Comparison of ENCODE assay signal across 10 mouse cellular contexts in the genomic region with DNA sequence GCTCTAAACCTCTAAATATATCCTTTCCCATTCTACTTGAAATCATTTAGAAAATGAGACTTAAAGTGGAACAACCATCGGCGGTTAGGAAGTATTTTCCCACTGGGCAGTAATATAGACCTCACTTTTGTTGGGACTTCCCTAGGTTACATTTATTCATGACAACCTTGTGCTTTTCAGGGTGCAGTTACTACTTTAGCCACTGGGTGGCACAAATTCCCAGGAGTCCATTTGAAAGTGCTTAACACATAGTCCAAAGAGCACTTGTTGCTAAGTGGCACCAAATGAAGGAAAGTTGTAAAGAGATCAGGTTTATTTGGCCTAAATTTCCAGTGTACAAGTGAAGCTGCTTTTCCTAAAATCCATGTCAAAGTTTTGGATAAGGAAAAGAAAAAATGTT. TPM values are rescaled to one million over a fixed set of nuclear protein-coding genes. Genes with fewer than 3 reads are reported as not detected.
DNase-seq lines count a peak whose midpoint lies in the region; ATAC-seq and TF ChIP-seq lines count a peak whose summit lies in the region.
"Had no signal": no experiment of that assay in that cellular context is flagged by ENCODE, and none has a peak within 500 bp of the region (broad histone marks: within the 10 kb centered on the region; RNA-seq: fewer than 3 reads in every experiment).

No protein-coding gene starts in this region.

- no peaks in the 10 kb centered on the region for H3K4me1 ChIP-seq in cerebellum, adult 2 months (ENCODE audit: control insufficient read depth, insufficient read depth, low read length)
- H3K4me1 ChIP-seq in liver, embryonic 14.5 days (replicated peaks; ENCODE audit: control insufficient read depth in 2 of 2, insufficient read depth in 2 of 2, low read length in 1 of 2): no peaks in the 10 kb centered on the region; a peak in 2 of 4 replicates

- no peaks in the 10 kb centered on the region for H3K27me3 ChIP-seq in cerebellum, adult 2 months (ENCODE audit: control insufficient read depth, insufficient read depth, low read length)
- H3K27me3 ChIP-seq in liver, embryonic 14.5 days (ENCODE audit: control insufficient read depth, insufficient read depth, low read length): no peaks in the 10 kb centered on the region

- no peak for TF ChIP-seq POLR2A in cerebellum, adult 2 months (IDR thresholded peaks at IDR 0.05; ENCODE audit: borderline replicate concordance, insufficient read depth, low read length)

- H3K36me3 ChIP-seq in liver, embryonic 14.5 days (replicated peaks; ENCODE audit: control insufficient read depth, insufficient read depth, low read depth): no peaks in the 10 kb centered on the region

- H3K4me3 ChIP-seq in cerebellum, adult 2 months (replicated peaks; ENCODE audit: insufficient read depth, low read depth, low read length): no peak overlapping the region
- H3K4me3 ChIP-seq in liver, embryonic 14.5 days (ENCODE audit: insufficient read depth in 1 of 2, low read depth in 2 of 2, low read length in 2 of 2): no peak overlapping the region

- peak; percentile 35; the same call in 1 of the 2 replicates for TF ChIP-seq CTCF in cerebellum, adult 2 months (IDR thresholded peaks at IDR 0.05; ENCODE audit: borderline replicate concordance, insufficient read depth, low read depth, low read length)
- TF ChIP-seq CTCF in liver, embryonic 14.5 days (IDR thresholded peaks at IDR 0.05; ENCODE audit: low read depth): peak; percentile 74

- H3K9me3 ChIP-seq in liver, embryonic 14.5 days (ENCODE audit: control insufficient read depth, low read length): no peaks in the 10 kb centered on the region

- no peak overlapping the region for H3K27ac ChIP-seq in cerebellum, adult 2 months (ENCODE audit: insufficient read depth, low read length)
- H3K27ac ChIP-seq in liver, embryonic 14.5 days: no peak overlapping the region

- no peak for TF ChIP-seq EP300 in liver, embryonic 14.5 days (IDR thresholded peaks at IDR 0.05; ENCODE audit: low read depth)

- peak; percentile 16 to 52 for DNase-seq in frontal cortex, postnatal 25 days (ENCODE audit: low spot score in 2 of 2)
- DNase-seq in right cerebral cortex, adult 2 months (ENCODE audit: low spot score in 2 of 2): peak; percentile 53 to 59
- no peak for DNase-seq in right cerebral cortex, postnatal 36 days (ENCODE audit: low spot score in 2 of 2)
- peak in 1 of 2 experiments; percentile 17 for DNase-seq in cerebellum, adult 2 months
- peak; percentile 60 for DNase-seq in heart, postnatal 4 days
- peak; percentile 49 to 52 (median 51) for DNase-seq in liver, embryonic 14.5 days (ENCODE audit: low read depth in 3 of 3, low spot score in 3 of 3)
- peak; percentile 12 for DNase-seq in spleen, adult 12 weeks (ENCODE audit: low spot score)

- H3K4me2 ChIP-seq in liver, embryonic 14.5 days (ENCODE audit: low read depth): no peak overlapping the region

- no peak for ATAC-seq in frontal cortex, adult (ENCODE audit: low TSS enrichment)
- no peak for ATAC-seq in liver, embryonic 14.5 days (ENCODE audit: insufficient read depth)

- WGBS in cerebellum, adult 2 months: 53% methylated on average over 2 of the region's 2 CpGs
- 30% methylated on average over 2 of the region's 2 CpGs for WGBS in liver, embryonic 14.5 days (ENCODE audit: insufficient replicate concordance)

- H3K9ac ChIP-seq in liver, embryonic 14.5 days (replicated peaks): no peak overlapping the region

RNA-seq across cellular contexts. Expression of gene Acaca, which starts 12.3 kb away (rescaled TPM):
- polyA plus RNA-seq in cerebellum, adult 2 months (2012; rRNA removed): 27.4 and 29.2 TPM in 2 replicates
- total RNA-seq in heart, postnatal 4 days (2021): 10 to 100 TPM; 25.0 to 28.4 TPM
- 4.0 and 4.7 TPM in 2 replicates for polyA plus RNA-seq in liver, embryonic 14.5 days (2012; rRNA removed)
- 6.6 and 7.0 TPM in 2 replicates for polyA plus RNA-seq in liver, embryonic 14.5 days (2014; fragmentation: Nextera tagmentation; extraction: Ambion mirVana)

RNA-seq across cellular contexts. Expression of gene Tada2a, which starts 12.4 kb away (rescaled TPM):
- polyA plus RNA-seq in cerebellum, adult 2 months (2012; rRNA removed): 39.2 and 46.6 TPM in 2 replicates
- 10 to 100 TPM; 11.8 to 12.0 TPM for total RNA-seq in heart, postnatal 4 days (2021)
- polyA plus RNA-seq in liver, embryonic 14.5 days (2012; rRNA removed): 6.8 and 9.6 TPM in 2 replicates
- polyA plus RNA-seq in liver, embryonic 14.5 days (2014; fragmentation: Nextera tagmentation; extraction: Ambion mirVana): 7.9 and 9.0 TPM in 2 replicates

RNA-seq across cellular contexts. Expression of gene Gm11437, which starts 25.5 kb away (rescaled TPM):
- not detected in 2 replicates for polyA plus RNA-seq in cerebellum, adult 2 months (2012; rRNA removed)
- not detected for total RNA-seq in heart, postnatal 4 days (2021)
- not detected in 2 replicates for polyA plus RNA-seq in liver, embryonic 14.5 days (2012; rRNA removed)
- not detected in 2 replicates for polyA plus RNA-seq in liver, embryonic 14.5 days (2014; fragmentation: Nextera tagmentation; extraction: Ambion mirVana)
- total RNA-seq: adrenal gland, postnatal 4 days; layer of hippocampus, adult 8-10 months had no signal

Comparison
In these comparisons a context has a peak if more than half of its experiments do, and no peak if none do; other contexts are left out.
1. DNase-seq: peak in frontal cortex, postnatal 25 days (2 of 2), right cerebral cortex, adult 2 months (2 of 2), heart, postnatal 4 days (single experiment), liver, embryonic 14.5 days (3 of 3) and spleen, adult 12 weeks (single experiment); none in right cerebral cortex, postnatal 36 days (0 of 2).